Mouse (Mus musculus): ENCODE results near the gene Tmcc3. TPM values are rescaled to one million over a fixed set of nuclear protein-coding genes. Genes with fewer than 3 reads are reported as not detected.

The Tmcc3 gene
- polyA plus RNA-seq, 1 experiment from 2014 or later, result 5.7 TPM

DNA sequence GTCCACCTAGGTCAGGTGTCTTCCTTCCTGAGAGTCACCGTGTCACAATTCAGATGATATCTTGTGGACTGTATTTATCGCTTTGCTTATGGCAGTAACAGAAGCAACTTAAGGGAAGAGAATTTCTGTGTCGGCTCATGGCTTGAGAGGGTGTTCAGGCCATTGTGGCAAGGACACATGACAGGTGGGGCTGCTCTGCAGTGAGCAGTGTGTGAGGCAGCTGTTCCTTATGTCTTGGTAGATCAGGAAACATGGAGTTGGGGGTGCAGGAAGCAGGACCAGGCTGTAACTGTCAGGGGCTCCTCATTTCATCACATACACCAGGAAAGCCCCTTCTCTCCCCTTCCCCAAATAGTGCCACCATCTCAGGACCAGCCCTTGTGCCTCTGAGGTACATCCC, 251.2 kb downstream of the Tmcc3 start:
- Histone ChIP-seq H3K27ac (no peak overlapping the region), H3K36me3 (no peaks in the 10 kb centered on the region), H3K9me3 (replicated peaks) (no peaks in the 10 kb centered on the region), H3K4me3 (no peak overlapping the region), H3K4me1 (peaks cover 5% of the 10 kb centered on the region; the same call in 1 of the 2 replicates), H3K27me3 (ENCODE audit: low read depth, poor library complexity, severe bottlenecking) (no peaks in the 10 kb centered on the region)
- 88% methylated on average over 3 of the region's 3 CpGs for WGBS
- no peak for DNase-seq (ENCODE audit: low spot score)

DNA sequence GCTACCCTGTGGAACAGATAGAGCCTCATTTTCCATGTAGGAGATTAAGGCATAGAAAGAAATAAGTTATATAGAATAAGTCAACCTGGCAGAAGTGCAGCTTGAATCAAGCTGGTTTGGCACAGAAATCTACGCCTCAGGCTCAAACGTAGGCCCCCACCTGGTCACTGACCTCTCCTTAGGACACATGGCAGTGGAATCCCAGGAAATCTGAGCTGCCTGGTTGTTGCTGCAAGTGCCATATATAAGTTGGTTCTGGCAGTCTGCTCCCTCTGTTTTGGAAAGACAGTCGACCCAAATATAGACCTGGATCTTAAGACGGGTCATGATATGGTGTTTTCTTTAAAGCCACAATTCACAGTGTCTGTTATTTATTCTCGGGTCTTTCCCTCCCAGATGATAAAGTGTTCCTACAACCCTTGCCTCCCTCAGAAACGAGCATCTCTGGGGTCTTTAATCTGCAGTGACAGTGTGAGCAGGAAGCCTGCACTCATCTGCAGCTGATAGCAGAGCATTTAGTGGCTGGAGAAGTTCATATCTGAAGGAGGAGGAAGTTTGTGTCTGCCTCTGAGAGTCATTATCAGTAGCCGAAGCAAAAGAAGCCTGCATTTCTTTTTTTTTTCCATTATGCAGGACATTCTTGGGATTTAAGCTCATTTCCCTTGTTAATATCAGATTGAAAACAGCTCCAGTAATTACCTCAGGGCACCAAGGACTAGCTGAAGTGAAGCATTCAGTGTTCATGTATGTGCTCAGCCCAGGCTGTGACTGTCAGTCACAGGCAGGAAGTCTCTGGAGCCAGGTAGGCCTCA, 253.9 kb downstream of the Tmcc3 start:
- Histone ChIP-seq H3K27ac (no peak overlapping the region), H3K36me3 (no peaks in the 10 kb centered on the region), H3K4me3 (no peak overlapping the region), H3K27me3 (ENCODE audit: low read depth, poor library complexity, severe bottlenecking) (no peaks in the 10 kb centered on the region), H3K9me3 (replicated peaks) (no peaks in the 10 kb centered on the region), H3K4me1 (peaks cover 9% of the 10 kb centered on the region; the same call in 1 of the 2 replicates)
- 48% methylated on average over 7 of the region's 7 CpGs for WGBS
- DNase-seq (ENCODE audit: low spot score), result no peak

DNA sequence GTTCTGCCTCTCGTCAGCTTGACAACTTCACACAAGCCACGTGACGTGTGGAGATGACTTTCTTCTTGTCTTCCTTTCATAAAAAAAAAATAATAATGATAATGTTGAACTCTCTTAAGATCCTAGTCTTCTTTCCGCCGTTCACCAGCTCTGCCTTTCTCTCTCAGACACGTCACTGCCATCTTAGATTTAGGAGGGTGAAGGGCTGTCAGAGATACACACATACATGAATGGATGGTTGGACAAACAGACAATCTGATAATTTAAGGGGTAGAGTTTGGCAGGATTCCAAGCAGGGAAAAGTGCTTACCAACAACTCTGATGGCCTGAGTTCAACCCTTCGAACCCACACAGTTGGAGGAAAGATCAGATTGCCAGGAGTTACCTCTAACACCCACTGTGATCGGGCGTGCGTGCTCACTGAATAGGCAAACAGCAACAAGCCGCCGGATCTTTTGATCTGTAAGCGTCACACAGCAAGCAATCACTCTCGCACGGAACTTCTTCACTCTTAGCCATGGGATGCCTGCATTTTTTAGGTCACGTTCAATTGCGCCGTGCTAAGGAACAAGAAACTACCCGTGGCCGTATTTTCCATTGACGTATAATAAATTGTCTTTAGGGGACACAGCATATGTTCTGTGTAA, 254.6 kb downstream of the Tmcc3 start:
- Histone ChIP-seq H3K4me1 (peaks cover 9% of the 10 kb centered on the region; the same call in 1 of the 2 replicates), H3K27me3 (ENCODE audit: low read depth, poor library complexity, severe bottlenecking) (no peaks in the 10 kb centered on the region), H3K36me3 (no peaks in the 10 kb centered on the region), H3K27ac (no peak overlapping the region), H3K4me3 (no peak overlapping the region), H3K9me3 (replicated peaks) (no peaks in the 10 kb centered on the region)
- no peak for DNase-seq (ENCODE audit: low spot score)
- 75% methylated on average over 21 of the region's 21 CpGs for WGBS

DNA sequence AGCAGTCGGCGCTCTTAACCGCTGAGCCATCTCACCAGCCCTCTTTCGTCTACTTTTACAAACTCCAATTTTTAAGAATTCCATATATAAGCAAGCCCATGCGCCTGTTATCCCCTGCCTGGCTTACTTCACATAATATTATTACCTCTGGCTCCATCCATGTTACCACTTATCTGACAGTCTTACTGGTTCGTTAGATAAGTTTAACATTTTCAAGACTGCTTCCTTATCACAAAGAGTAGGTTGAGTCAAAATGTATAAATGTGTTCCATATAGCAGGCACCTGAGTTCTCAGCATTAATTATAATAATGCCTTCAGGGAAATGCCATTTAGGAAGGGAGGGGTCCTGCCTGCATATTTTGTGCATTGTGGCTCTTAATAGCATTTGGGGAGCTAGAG, 255.5 kb downstream of the Tmcc3 start:
- H3K4me3 ChIP-seq, result no peak overlapping the region
- DNase-seq (ENCODE audit: low spot score), result no peak
- no peaks in the 10 kb centered on the region for H3K36me3 ChIP-seq
- no peaks in the 10 kb centered on the region for H3K9me3 ChIP-seq (replicated peaks)
- H3K27me3 ChIP-seq (ENCODE audit: low read depth, poor library complexity, severe bottlenecking), result no peaks in the 10 kb centered on the region
- H3K27ac ChIP-seq, result no peak overlapping the region
- WGBS, result 94% methylated on average over 6 of the region's 6 CpGs
- H3K4me1 ChIP-seq, result peaks cover 9% of the 10 kb centered on the region; the same call in 1 of the 2 replicates

DNA sequence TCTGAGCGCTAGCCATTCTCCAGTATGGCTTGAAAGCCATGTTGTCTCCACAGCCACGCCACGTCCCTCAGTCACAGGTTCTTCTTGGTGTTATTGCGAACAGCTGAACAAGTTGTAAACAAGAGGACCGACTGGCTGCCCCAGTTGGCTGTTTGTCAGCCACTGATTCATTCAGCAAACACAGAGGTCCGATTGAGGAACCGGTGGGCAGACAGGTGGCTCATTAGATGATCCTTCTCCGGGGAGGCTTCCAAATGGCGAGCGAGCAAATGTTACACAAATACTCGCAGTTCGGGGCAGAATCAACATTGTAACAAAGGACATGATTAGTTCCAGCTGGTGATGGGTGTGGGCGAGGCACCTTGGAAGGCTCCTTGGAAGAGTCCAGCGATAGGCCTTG, 256.2 kb downstream of the Tmcc3 start:
- H3K27ac ChIP-seq, result no peak overlapping the region
- H3K9me3 ChIP-seq (replicated peaks), result no peaks in the 10 kb centered on the region
- peaks cover 14% of the 10 kb centered on the region; the same call in 1 of the 2 replicates for H3K4me1 ChIP-seq
- WGBS, result 82% methylated on average over 14 of the region's 14 CpGs
- H3K4me3 ChIP-seq, result no peak overlapping the region
- no peak for DNase-seq (ENCODE audit: low spot score)
- H3K27me3 ChIP-seq (ENCODE audit: low read depth, poor library complexity, severe bottlenecking), result no peaks in the 10 kb centered on the region
- no peaks in the 10 kb centered on the region for H3K36me3 ChIP-seq

DNA sequence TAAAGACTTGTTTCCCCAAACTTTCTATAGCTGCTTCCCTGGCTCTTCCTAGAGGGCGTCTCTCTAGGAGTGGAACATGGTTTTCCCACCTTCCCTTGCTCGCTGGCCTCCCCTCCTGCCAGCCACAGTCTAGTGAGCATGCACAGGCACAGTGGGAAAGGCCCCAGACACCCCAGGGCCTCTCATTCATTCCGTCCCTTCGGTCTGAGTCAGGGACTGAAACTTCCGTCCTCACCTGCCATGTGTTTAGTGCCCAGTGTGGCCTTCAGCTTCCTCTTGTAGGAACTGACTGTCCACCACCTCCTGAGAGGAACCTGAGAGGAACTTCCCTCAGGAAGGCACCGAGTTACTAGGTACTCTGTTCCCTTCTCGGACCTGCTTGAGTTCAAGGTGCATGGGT, 257.1 kb downstream of the Tmcc3 start:
- DNase-seq (ENCODE audit: low spot score), result no peak
- H3K27me3 ChIP-seq (ENCODE audit: low read depth, poor library complexity, severe bottlenecking), result no peaks in the 10 kb centered on the region
- H3K9me3 ChIP-seq (replicated peaks), result no peaks in the 10 kb centered on the region
- 87% methylated on average over 7 of the region's 7 CpGs for WGBS
- H3K27ac ChIP-seq, result no peak overlapping the region
- H3K4me1 ChIP-seq, result peaks cover 10% of the 10 kb centered on the region; the same call in 1 of the 2 replicates
- no peaks in the 10 kb centered on the region for H3K36me3 ChIP-seq
- no peak overlapping the region for H3K4me3 ChIP-seq

DNA sequence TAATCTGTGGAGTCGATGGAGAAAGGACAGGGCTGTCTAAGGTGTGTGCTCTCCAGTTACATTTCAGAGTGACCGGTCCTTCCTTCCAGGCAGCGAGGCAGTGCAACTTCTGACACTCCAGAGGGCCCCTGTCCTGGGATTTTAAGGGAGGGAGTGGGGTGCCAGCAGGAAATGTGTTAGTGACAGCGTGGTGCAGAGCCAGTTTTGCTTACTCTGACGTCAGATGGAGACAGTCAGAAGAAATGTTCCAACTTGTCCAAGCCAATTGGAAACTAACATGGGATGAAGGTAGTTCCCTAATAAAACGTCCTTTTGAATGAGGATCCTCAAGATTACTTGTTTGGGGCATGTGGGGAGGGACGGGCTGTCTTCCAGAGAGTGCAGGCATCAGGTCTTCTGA, 258.0 kb downstream of the Tmcc3 start:
- H3K9me3 ChIP-seq (replicated peaks), result no peaks in the 10 kb centered on the region
- H3K4me3 ChIP-seq, result no peak overlapping the region
- H3K36me3 ChIP-seq, result no peaks in the 10 kb centered on the region
- H3K27me3 ChIP-seq (ENCODE audit: low read depth, poor library complexity, severe bottlenecking), result no peaks in the 10 kb centered on the region
- DNase-seq (ENCODE audit: low spot score), result no peak
- no peak overlapping the region for H3K27ac ChIP-seq
- 81% methylated on average over 7 of the region's 7 CpGs for WGBS
- peaks cover 10% of the 10 kb centered on the region; the same call in 1 of the 2 replicates for H3K4me1 ChIP-seq

DNA sequence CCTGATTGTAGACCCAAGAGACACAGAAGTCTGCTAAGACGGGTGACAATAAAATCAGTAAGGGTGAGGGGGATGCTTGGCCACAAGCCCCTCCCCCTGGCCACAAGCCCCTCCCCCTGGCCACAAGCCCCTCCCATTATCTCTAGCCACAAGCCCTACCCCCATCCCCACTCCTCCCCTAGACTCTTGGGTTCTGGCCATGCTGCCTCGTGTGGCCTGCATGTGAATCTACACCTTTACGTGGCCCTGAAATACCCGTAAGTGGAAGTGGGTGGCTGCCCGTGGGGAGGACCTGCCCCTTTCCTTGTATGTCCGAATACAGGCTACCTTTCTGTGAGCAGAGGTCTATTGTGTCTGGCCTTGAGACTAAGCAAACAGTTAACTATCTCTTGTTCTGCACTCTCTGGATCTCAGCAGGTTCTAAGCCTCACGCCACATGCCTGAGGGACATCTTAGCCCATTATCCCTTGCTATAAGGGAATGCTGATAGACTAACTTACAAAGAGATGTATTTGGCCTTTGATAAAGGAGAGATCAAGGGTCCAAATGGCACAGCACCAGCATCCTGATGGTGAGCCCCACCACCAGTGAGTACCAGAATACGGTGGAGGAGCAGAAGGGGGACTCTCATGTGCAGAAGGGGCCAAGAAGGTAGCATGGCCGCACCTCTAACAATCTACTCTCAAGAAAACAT, 260.3 kb downstream of the Tmcc3 start:
- no peak overlapping the region for H3K27ac ChIP-seq
- no peaks in the 10 kb centered on the region for H3K9me3 ChIP-seq (replicated peaks)

DNA sequence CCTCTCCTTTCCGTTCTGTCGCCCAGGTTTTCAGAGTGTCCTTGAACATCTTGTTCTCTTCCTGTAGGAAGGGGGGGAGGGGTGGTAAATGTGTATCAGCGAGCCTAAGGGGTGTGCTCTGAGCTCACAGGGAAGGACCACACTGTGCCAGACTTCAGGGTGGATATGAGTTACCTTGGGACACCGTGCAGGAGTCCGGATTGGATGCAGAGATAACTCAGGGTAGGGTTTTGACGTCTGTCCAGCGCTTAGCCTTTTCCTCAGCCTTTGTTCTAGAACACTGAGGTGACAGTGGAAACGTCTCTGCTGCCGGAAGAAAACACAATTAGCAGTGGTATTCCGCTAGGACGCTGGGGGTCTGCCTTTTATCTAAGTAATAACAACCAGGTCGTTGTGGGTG, 261.0 kb downstream of the Tmcc3 start:
- peaks cover 19% of the 10 kb centered on the region for H3K4me1 ChIP-seq
- no peak for DNase-seq (ENCODE audit: low spot score)
- no peak overlapping the region for H3K4me3 ChIP-seq
- 64% methylated on average over 12 of the region's 12 CpGs for WGBS
- no peaks in the 10 kb centered on the region for H3K9me3 ChIP-seq (replicated peaks)
- H3K27ac ChIP-seq, result no peak overlapping the region
- no peaks in the 10 kb centered on the region for H3K36me3 ChIP-seq
- H3K27me3 ChIP-seq (ENCODE audit: low read depth, poor library complexity, severe bottlenecking), result no peaks in the 10 kb centered on the region

More for the DNA sequence above, 260.3 kb downstream of the Tmcc3 start:
- 82% methylated on average over 9 of the region's 9 CpGs for WGBS
- Histone ChIP-seq H3K36me3 (no peaks in the 10 kb centered on the region), H3K4me1 (peaks cover 19% of the 10 kb centered on the region), H3K4me3 (no peak overlapping the region), H3K27me3 (ENCODE audit: low read depth, poor library complexity, severe bottlenecking) (no peaks in the 10 kb centered on the region)
- DNase-seq (ENCODE audit: low spot score), result no peak

DNA sequence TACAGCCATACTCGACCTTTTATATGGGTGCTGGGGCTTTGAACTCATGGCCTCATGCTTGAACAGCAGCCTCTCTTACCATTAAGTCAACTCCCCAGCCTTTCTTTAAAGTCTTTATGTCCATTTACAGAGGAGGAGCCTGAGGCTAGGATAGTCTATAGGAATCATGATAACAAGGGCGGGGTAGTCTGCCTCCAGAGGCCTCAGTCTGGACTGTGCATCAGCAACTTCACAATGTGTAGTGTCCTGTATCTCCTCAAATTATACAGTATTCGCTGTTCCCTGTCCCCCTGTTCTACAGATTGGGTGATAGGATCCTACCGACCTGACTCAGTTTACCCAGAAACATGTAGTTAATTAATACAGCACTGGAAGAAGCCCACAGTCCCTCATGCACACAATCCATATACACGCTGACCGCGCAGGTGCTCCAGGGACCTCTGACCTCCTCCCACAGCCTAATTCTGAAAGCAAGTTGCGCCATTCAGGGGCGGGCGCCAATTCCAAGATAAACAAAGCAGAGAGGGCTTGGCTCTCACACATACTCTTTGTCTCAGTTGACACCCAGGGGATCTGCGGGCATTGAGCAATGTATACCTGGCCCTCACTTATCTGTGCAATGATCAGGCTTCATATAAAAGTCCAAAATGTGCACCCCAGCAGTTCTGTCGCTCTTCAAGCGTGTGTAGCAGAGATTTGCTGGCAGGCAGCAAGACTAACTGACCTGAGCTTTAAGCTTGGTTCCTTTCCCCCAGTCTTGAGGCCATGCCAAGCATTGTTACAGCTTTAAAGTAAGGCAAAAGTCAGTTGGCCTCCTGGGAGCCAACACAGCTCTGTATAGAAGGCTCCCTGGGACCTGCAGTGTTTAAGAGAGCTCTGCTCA, 262.9 kb downstream of the Tmcc3 start:
- no peak for DNase-seq (ENCODE audit: low spot score)
- H3K4me1 ChIP-seq, result peaks cover 16% of the 10 kb centered on the region
- H3K27me3 ChIP-seq (ENCODE audit: low read depth, poor library complexity, severe bottlenecking), result no peaks in the 10 kb centered on the region
- no peak overlapping the region for H3K27ac ChIP-seq
- 86% methylated on average over 13 of the region's 13 CpGs for WGBS
- no peaks in the 10 kb centered on the region for H3K9me3 ChIP-seq (replicated peaks)
- no peak overlapping the region for H3K4me3 ChIP-seq
- H3K36me3 ChIP-seq, result no peaks in the 10 kb centered on the region

DNA sequence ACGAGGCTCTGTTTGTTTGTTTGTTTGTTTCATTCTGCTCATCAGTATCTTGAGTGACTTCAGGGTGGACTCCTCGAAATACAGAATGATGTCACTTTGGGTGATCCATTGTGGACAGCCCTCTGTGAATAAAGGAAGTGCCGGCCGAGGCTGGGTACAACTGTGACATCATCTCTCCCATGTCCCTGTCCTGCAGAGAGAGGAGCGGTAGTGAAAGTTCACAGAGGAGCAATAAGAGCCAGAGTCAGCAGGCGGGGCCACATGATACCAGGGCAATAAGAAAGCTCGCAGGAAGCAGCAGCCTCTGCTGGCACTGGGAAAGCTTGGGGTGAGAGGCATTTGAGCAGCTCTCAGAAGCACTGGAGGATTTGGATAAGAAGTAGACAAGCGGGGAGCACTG, 264.2 kb downstream of the Tmcc3 start:
- DNase-seq (ENCODE audit: low spot score), result no peak
- peaks cover 16% of the 10 kb centered on the region for H3K4me1 ChIP-seq
- 48% methylated on average over 8 of the region's 8 CpGs for WGBS
- no peaks in the 10 kb centered on the region for H3K27me3 ChIP-seq (ENCODE audit: low read depth, poor library complexity, severe bottlenecking)
- H3K9me3 ChIP-seq (replicated peaks), result no peaks in the 10 kb centered on the region
- H3K27ac ChIP-seq, result no peak overlapping the region
- no peaks in the 10 kb centered on the region for H3K36me3 ChIP-seq
- H3K4me3 ChIP-seq, result no peak overlapping the region

DNA sequence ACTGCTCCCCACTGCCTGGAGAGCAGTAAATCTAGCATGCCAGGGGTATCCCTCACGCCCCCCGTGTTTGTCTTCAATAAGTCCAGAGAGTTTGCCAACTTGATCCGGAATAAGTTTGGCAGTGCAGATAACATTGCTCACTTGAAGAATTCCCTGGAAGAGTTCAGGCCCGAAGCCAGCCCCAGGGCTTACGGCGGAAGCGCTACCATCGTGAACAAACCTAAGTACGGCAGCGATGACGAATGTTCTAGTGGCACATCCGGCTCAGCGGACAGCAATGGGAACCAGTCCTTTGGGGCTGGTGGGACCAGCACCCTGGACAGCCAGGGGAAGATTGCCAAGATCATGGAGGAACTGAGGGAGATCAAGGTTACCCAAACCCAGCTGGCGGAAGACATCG, 267.1 kb downstream of the Tmcc3 start:
- H3K36me3 ChIP-seq, result no peaks in the 10 kb centered on the region
- WGBS, result 92% methylated on average over 15 of the region's 15 CpGs
- H3K27me3 ChIP-seq (ENCODE audit: low read depth, poor library complexity, severe bottlenecking), result no peaks in the 10 kb centered on the region
- H3K4me3 ChIP-seq, result no peak overlapping the region
- no peaks in the 10 kb centered on the region for H3K9me3 ChIP-seq (replicated peaks)
- no peak for DNase-seq (ENCODE audit: low spot score)
- H3K27ac ChIP-seq, result no peak overlapping the region
- H3K4me1 ChIP-seq, result peaks cover 9% of the 10 kb centered on the region

Measured in limb, embryonic 10.5 days (tissue).